Mouse (Mus musculus) liver, adult (tissue): ENCODE data around the gene Sema3e.

Experiments used
- GATA4 ChIP-seq: IDR thresholded peaks from 2 replicates; pipeline ENCODE4 v1.6.1; 2014; ENCODE audit warnings: mild to moderate bottlenecking, low read length; ENCODE audit not compliant: insufficient replicate concordance

Gene Sema3e

DNA sequence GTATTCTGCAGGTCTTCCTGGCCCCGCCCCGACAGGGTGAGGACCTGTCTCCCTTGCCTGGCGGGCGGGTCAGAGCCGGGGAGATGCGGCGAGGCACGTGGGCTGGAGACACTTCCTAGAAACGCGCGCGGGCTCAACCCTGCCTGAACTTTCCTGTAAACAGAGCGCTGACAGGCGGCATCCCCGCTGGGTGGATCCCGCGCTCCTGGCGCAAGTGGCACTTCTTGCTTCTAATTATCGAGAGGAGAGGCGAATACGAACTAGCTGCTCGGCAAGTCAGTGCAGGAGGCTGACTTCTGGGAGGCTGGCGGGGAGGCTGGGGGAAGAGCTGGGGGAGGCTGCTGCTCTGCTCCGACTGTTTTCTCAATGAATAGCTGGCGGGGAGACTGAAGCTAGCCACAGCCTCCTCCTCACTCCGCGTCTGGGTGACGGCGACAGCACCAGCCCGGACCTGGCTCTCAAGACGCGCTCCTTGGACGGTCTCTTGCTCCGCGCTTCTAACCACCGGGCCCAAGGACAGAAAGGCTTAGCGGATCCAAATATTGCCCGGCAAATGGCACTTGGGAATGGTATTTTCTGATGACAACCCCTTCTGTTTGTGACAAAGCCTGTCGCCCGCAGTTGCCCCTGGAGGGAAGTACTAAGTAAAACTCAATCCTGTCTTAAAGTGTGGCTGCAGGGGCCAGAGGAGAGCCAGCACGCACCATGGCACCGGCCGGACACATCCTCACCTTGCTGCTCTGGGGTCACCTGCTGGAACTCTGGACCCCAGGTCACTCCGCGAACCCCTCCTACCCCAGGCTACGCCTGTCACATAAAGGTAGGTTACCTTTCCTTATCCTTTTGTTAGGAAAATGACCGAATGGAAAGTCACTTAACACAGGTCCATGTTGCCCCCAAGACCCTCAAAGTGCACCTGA is at the start of gene Sema3e:
Gene Sema3e, plus strand, starts transcription at position 72 of the 920 bp plus-strand sequence.
- TF ChIP-seq GATA4, result no peak

DNA sequence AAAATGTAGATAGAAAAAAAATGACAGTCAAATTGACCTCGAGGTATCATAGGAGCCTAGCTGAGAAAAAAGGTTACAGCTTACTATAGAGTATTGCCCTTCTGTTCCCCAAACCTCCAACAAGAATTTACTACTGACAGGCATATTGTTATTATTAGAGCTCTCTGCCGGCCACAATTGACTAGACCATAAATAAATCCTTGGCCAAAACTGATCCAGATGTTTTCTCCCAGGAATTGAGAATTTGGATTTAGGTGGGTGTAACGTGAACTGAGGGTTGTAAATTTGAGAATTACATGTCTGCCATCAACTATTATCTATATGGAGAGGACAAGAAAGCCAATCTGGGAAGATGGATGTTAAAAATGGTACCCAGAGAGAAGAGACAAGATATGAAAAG is 47.5 kb upstream of the Sema3e start:
- no peak for TF ChIP-seq GATA4

DNA sequence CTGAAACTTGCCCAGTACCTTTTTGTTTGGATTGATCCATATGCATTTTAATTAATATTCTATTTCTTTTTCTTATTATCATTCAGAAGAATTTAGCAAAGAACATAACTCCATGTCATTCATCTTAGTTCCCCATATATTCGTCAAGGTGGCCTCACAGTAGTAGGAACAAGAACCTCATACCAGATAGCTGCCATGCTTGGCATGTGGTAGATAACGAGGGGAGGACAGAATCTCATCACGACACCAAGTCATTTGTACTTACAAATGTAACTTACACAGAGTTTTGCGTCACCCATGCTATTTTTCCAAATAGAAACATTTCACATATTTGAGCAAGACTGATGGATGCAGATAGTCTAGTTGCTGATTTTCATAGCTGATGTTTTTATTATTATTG is 45.9 kb upstream of the Sema3e start:
- TF ChIP-seq GATA4, result no peak

DNA sequence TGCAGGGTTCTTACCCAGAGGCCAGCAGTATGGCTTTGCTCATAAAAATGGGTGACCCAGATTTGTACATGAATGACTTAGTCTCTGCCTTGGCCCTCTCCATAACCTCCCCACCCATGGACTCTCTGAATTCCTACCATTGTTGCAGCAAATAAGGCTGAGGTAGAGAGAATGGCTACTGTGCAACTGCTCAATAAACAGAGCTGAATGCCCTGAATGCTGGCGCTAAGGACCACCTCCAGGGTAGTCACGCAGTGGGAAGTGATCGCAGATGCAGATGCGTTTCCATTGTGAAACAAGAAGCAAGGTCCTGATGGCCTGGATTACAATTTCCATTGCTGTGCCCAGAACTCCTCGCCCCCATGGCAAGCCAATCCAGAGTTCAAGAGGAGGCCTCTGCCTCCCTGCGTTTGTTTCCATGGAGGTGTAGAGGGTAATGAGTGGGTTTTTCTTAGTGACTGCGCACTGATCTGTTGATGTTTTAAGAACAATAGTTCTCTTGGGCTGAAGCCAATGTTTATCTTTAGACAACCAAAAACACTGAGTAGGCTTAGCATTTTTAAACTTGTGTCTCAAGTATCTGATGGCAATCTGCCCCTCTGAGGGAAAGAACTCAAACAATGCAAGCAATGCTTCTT is 42.5 kb upstream of the Sema3e start:
- no peak for TF ChIP-seq GATA4

DNA sequence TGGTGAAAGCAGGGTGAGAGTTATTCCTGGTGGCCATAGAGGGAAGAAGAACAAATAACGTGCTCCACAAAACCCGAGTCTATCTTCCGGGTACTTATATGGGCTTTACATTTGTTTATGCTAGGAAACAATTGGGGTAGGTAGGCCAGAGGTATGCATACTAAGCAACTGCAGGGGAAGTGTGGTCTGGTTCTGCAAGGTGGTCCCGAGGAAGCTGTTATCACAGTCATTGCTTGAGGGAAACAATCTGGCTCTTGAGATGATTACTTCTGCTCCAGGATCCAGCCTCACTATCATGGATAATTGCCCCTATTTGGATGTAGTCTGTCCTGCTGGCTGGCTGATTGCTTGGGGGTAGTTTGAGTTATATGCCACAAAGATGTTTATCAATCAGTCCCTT is 41.5 kb upstream of the Sema3e start:
- no peak for TF ChIP-seq GATA4

DNA sequence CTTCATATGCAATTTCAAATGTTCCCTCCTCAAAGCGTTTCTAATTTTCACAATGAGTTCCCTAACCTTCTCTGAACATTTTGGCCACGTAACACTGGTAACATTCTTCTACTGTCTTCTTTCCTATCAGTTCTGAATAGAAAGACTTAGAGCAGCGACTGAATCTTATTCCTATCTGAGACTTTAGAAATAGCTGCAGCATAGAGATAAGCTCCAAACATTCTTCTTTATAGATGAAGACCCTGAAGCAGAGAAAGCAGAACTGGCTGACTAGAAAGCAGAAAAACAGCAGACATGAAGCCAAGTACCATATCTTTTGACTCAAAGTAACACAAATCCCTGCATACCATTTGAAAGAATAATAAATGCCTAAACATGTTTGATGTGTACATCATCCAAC is 39.4 kb upstream of the Sema3e start:
- TF ChIP-seq GATA4, result no peak

DNA sequence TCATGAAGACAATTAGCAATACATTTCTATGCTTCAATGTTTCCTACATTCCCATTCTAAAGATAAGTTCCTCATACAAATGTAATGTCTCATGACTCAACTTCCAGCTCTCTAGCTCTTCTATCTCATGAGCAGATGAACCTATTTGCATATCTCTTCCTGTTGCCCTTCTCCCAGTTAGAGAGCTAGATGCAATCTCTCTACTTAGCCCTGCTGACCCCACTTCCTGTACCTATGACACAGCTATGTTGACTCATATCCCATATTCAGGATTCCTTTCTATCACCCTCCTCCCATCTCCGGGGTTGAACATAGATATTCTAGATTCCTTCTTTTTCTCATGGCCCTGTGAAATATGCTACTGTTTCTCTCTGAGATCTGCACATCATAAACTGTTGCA is 38.0 kb upstream of the Sema3e start:
- TF ChIP-seq GATA4, result no peak

DNA sequence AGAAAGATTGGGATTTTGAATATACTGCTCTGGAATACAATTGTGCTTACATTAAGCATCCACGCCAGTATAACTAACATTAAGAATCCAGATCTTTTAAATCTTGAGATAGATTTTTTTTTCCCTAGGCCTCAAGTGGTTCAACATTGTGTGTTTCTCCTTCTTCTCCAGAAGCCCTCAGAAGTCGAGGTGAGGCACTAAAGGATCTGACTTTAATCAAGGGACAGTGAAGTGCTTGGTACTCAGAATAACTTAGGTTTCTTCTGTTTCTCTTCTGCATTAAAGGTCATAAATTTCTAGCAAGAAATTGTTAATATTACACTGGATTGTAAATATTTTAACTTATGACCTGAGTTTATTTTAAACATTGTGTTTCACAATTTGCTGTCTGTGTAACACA is 37.1 kb upstream of the Sema3e start:
- no peak for TF ChIP-seq GATA4

DNA sequence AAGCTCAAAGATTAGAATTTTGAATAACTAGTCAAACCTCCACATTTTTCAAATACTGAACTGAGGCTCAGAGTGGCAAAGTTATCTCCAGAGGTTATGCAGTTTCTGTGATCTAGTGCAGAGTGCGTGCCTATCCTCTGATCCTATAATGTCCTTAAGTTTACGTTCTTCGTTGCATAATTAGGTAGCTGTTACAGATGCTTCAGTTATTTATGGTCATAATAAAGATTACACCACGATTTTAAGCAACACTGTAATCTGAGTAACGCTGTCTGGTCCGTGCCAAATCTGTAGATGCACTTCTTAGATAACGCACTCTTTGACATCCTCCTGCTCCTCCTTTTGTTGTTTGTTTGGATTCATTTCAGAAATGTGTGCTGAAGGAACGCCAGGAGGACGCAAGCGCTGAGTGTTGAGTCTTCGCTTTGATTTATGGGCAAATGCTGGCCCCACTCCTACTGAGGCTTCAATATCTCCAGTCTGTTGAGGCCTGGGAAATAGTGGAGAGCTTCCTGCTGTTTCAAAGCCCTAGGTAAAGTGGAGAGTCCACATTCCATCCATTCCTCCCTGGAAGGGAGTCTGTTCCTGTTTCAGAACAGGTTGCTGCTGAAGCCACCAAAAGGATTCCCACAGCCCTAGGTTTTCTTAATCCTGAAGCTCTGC is 32.2 kb upstream of the Sema3e start:
- no peak for TF ChIP-seq GATA4

DNA sequence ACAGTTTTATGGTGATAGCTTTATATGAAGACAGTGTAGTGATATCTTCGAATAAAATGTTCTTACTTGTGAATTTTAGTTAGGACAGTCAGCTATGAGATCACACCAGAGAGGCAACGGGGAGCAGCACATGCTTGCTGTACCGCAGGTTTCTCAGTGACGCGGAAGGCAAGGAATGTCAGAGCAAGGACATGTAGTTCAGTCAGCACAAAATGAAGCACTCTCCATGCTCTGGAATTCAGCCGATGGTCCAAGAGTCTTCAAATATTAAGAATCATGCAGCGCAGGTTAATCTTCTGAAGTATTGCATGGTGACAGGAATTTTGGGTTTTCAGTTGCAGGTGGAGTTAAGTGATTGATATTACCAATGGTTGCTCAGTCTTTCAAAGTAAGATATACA is 3.3 kb downstream of the Sema3e start:
- TF ChIP-seq GATA4, result no peak

DNA sequence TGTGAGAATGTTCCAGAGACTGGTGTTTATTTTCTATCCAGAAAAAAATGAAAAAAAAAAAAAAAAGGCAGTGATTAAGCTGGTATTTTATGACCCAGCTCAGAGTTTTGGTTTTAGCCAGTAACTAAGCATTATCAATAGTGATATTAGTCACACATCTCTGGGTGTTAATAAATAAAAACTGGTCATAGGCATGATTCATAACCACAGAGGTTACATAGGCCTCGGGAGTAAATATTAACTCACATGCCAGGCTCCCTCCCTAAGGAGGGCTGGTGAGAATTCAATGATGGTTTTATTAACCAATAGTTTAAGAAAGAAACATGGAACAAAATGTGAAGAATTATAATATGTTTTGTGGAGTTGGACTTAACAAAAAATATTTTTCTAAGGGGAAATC is 5.7 kb downstream of the Sema3e start:
- TF ChIP-seq GATA4, result no peak

DNA sequence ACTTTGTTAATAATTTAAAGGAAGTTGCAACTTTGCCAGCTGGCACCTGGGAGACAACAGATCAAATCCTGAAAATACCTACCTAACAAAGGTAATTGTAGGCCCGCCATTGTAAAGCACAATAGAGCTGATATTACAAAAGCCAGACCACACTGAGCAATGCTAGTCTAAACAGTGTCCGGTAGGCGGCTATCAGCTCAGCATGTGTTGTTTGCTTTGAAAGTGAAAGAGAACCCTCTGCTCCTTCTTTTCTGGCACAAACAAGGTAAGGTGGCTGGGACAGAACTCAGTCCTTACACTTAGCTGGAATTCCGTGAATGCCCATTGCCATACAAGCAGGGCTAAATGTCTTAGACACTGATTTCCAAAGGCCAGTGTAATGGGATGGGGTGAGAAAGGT is 7.0 kb downstream of the Sema3e start:
- TF ChIP-seq GATA4, result no peak

DNA sequence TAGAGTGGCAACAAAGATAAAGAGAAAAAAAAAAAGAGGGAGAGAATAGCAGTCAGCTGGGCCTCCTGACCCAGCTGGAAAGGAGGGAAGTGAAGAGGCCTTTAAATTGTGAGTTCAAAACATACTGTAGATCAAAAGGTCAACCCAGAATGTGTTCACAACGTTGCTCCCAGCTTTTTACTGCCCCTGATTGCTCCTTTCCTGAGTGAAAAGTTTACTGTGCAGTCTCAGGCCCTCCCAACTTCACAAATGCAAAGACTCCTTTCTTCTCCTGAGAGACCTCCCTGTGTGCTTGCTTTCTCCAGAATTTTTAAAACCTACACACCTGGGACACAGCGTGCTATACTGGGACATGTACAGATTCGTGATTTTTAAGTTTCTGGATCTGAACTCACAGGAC is 8.2 kb downstream of the Sema3e start:
- TF ChIP-seq GATA4, result no peak

DNA sequence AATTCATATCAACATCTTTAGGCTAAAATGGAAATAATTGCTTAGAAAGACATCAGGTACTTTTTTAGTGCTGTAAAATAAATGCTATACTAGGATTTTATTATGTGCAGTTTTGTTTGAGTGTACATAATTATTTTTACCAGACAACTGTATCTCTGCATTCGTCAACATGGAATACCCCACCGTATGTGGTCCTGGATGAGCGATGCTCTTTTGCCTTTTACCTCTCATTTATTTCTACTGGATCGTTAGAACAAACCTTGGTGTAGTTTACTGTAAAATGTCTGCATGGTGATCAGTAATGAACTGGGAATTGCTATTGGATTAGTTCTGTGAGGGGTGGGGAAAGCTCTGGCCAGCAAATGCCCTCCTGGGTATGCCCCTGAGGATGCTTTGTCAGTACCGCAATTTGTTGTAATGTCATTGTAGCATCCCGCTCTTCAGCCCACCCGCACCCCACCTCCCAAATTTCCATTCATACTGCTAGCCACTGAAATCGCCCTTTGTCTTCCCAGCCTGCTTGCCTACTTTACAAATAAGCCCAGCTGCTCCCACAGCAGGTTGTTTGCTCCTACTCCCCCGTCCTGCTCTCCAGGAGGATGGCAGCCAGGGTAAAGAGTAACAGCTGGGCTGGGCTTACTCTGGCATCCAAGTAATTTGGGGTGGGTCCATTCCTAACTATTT is 13.9 kb downstream of the Sema3e start:
- no peak for TF ChIP-seq GATA4

DNA sequence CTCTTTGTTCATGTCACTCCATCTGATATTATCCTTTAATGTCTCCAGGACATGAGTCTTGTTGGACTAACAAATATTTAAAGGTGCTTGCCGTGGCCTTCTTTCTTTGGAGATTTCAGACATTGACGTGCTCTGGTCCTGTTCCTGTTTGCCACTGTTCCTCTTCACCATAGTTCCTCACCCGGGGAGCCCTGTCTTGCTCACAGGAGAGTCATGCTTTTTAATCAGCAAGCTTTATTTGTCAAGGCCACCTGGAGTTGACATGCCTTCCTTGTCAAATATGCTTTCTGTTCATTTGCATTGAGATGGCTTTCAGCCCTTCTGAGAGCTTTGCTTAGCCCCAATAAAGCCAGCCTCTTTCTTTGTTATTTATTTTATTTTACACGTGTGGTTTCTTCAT is 15.1 kb downstream of the Sema3e start:
- no peak for TF ChIP-seq GATA4
